Mouse (Mus musculus): Measurements from ENCODE around the gene Nkx1-1.
A peak's percentile ranks its signal among the peaks of the same experiment; 100 is the strongest.

Nkx1-1 gene

DNA sequence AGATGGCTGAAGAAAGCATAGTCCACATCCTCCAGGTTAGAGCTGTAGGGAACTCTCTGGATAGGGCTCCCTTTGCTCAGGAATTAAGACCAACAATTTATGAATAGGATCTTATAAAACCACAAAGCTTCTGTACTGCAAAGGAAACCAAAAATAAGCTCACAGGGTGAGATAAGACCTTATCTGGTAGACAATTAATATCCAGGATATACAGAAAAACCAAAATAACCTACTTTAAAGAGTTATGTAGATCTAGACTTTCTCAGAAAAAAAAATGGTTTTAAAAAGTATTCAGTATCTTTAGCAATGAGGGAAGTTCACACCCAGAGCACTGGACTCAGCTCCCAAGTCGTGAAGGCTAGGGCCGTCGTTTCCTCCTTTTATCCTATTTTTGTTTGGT is 13.5 kb downstream of the Nkx1-1 start:
- no peak for DNase-seq (ENCODE audit: low read depth, low spot score)

DNA sequence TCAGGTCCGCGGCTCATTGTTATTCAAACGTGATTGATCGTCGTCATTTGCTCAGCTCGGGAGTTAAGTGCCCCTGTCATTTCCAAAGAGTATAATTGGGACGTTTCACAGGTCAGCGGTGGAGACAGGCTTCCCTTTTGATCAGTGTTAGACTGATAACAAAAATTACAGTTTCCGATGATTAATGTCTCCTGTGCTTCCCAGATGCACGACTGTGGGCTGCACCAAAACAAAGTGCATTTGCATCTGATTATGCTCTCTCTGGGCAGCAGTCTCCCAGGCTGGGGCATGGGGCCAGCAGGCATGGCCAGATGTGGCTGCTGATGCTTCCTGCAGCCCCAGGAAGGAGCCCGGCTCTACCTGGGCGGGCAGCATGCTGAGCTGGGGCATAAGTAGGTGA is 33.0 kb downstream of the Nkx1-1 start:
- no peak for DNase-seq (ENCODE audit: low read depth, low spot score)

DNA sequence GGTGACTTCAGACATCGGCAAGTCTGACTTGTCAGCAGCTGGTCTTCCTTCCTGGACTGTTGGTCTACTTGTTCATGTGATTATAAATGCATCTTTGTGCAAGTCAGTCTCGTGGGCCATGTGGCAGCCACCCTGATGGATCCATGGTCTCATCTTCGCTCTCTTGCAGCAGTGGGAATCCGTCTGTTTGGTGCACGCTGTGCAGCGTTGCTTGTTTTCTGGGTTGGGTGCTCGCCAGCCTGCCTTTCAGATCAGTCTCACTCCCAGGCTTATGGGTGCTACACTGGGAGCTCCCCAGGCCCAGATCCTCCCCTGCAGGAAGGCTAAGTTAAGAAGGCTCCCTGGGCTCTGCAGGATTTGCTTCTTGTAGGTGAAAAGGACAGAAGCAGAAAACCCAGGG is 36.9 kb downstream of the Nkx1-1 start:
- no peak for DNase-seq (ENCODE audit: low read depth, low spot score)

DNA sequence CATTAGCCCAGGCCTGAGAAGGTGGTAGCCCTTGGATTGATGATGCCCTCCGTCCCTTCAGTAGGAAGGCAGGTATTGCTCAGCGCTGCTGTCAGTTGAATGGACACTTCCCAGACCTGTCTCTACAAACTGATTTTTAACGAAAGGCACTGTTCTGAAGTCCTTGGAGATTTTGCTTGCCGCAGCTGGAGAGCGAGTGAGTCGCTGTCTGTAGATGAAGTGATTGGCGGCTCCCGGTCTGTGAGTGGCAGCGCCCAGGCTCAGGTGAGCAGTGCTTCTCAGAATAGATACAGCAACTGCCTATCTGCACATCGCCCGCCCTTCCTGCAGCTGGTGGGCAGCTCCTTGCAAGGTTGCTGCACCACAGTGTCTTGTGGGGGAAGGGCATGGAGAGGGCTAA is 38.1 kb downstream of the Nkx1-1 start:
- DNase-seq (ENCODE audit: low read depth, low spot score), result peak; percentile 17

DNA sequence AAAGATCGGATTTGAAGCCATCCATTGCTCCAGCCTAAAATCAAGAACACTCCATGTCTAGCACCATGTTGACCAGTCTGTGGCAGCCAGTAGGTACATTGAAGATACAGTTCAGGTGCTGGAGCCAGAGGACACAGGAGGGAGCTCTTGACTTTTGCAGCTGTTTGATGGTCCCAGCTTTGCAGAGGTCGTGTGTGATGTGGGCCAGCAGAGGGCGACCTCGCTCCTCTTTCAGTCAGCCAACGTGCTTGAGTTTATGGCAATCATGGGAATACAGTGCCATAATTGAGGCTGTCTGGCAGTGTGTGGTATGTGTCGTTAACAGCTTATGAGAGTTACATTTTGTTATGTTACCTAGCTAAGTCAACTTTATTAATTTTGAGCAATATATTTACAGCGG is 40.0 kb downstream of the Nkx1-1 start:
- DNase-seq (ENCODE audit: low read depth, low spot score), result peak; percentile 90

DNA sequence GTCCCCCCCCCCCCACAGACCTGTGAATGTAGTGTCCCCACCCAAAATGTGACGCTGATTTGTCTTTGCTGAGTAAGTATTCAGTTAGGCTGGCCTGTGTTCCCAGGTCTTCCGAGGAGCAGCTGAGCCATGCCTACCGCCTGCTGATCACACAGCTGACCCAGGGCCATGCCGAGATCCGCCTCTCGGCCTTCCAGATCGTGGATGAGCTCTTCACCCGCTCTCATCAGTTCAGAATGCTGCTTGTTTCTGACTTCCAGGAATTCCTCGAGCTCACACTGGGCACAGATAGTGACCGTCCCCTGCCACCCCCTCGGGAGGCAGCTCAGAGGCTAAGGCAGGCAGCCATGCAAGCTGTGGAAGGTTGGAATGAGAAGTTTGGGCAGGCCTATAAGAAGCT is 46.2 kb downstream of the Nkx1-1 start:
- DNase-seq (ENCODE audit: low read depth, low spot score), result peak; percentile 52

All from brain, adult 2 months (tissue).